Mouse (Mus musculus) forebrain, embryonic 12.5 days (tissue): Measurements from ENCODE around the gene Ppp1r32. TPM values are rescaled to one million over a fixed set of nuclear protein-coding genes. Genes with fewer than 3 reads are reported as not detected.

ENCODE experiments used
- ATAC-seq: fragments of 200-750 bp; cut with Nextera tagmentation; 2 replicates; pipeline ENCODE4 v1.8.0; 2017; ENCODE audit warnings: moderate TSS enrichment; ENCODE audit not compliant: low FRiP score
- H3K27ac ChIP-seq: fragments of 300-500 bp; sonication (generic); 2 replicates; pipeline ENCODE4 v1.5.1; 2016; ENCODE audit warnings: mild to moderate bottlenecking
- H3K27me3 ChIP-seq: fragments of 300-500 bp; sonication (generic); 2 replicates; pipeline ENCODE4 v1.6.1; 2016; ENCODE audit warnings: mild to moderate bottlenecking
- H3K36me3 ChIP-seq: fragments of 300-500 bp; sonication (generic); replicated peaks from 2 replicates; pipeline ENCODE4 v1.6.1; 2016; ENCODE audit warnings: mild to moderate bottlenecking
- H3K4me1 ChIP-seq: fragments of 300-500 bp; sonication (generic); 2 replicates; pipeline ENCODE4 v1.6.1; 2016
- H3K4me2 ChIP-seq: fragments of 300-500 bp; sonication (generic); 2 replicates; pipeline ENCODE4 v1.6.1; 2016; ENCODE audit warnings: mild to moderate bottlenecking, moderate library complexity
- H3K4me3 ChIP-seq: fragments of 300-500 bp; sonication (generic); replicated peaks from 2 replicates; pipeline ENCODE4 v1.5.1; 2016; ENCODE audit warnings: mild to moderate bottlenecking
- H3K9ac ChIP-seq: fragments of 300-500 bp; sonication (generic); 2 replicates; pipeline ENCODE4 v1.6.1; 2016; ENCODE audit warnings: mild to moderate bottlenecking
- H3K9me3 ChIP-seq: fragments of 300-500 bp; sonication (generic); 2 replicates; pipeline ENCODE4 v1.6.1; 2016
- WGBS: fragments of 180-500 bp; shearing (Covaris S2); methylation state at CpG from one replicate; pipeline ENCODE4 v1.1.7; 2016; 5-methylcytosine and 5-hydroxymethylcytosine counted together
- polyA plus RNA-seq: library from polyadenylated mRNA; unstranded; fragments of >200 nt; fragmentation: Nextera tagmentation; extraction: Ambion mirVana; gene quantifications from 2 replicates; pipeline ENCODE4 v1.2.1, GENCODE M21; 2016

Gene Ppp1r32
- polyA plus RNA-seq, 1 experiment from 2014 or later, result 0.97 TPM

GRCm38 (mm10) chr19:10433879-10434540 is 48.7 kb downstream of the Ppp1r32 start:
- no peak for ATAC-seq
- Histone ChIP-seq H3K27ac (no peak overlapping the region), H3K27me3 (peaks cover 13% of the 10 kb centered on the region; the same call in 1 of the 2 replicates), H3K36me3 (no peaks in the 10 kb centered on the region), H3K9me3 (no peaks in the 10 kb centered on the region), H3K4me3 (no peak overlapping the region), H3K4me1 (peaks cover 11% of the 10 kb centered on the region; the same call in 1 of the 2 replicates), H3K4me2 (no peak overlapping the region), H3K9ac (no peak overlapping the region)
- WGBS, result 71% methylated on average over 9 of the region's 9 CpGs

GRCm38 (mm10) chr19:10433225-10433624 is 49.5 kb downstream of the Ppp1r32 start:
- no peak for ATAC-seq
- no peak overlapping the region for H3K9ac ChIP-seq
- no peak overlapping the region for H3K4me3 ChIP-seq
- no peak overlapping the region for H3K27ac ChIP-seq
- peaks cover 11% of the 10 kb centered on the region; the same call in 1 of the 2 replicates for H3K4me1 ChIP-seq
- H3K9me3 ChIP-seq, result no peaks in the 10 kb centered on the region
- H3K27me3 ChIP-seq, result peaks cover 13% of the 10 kb centered on the region; the same call in 1 of the 2 replicates
- H3K4me2 ChIP-seq, result no peak overlapping the region
- WGBS, result 74% methylated on average over 7 of the region's 7 CpGs
- H3K36me3 ChIP-seq, result no peaks in the 10 kb centered on the region

DNA sequence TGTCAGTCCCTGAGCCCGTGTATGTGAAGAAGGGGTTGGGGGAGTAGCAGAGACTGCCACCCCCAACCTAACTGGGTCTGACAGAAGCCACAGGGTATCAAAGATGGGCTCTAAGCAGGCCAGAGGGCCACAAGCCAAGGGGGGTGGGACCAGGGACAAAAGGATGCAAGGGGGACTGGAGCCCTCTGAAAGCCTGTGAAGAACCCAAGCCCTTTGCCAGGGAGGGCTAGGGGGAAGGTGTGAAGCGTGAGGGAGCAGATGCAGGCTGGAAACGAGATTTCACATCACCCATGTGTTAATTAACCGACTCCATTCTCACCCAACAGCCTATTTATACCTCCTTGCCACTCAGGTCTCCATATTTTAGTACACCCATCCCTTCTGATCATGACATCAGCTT is 50.9 kb downstream of the Ppp1r32 start:
- H3K4me1 ChIP-seq, result peaks cover 13% of the 10 kb centered on the region; the same call in 1 of the 2 replicates
- no peaks in the 10 kb centered on the region for H3K36me3 ChIP-seq
- H3K9ac ChIP-seq, result no peak overlapping the region
- H3K9me3 ChIP-seq, result no peaks in the 10 kb centered on the region
- H3K4me3 ChIP-seq, result no peak overlapping the region
- 48% methylated on average over 4 of the region's 4 CpGs for WGBS
- H3K4me2 ChIP-seq, result no peak overlapping the region
- peaks cover 13% of the 10 kb centered on the region; the same call in 1 of the 2 replicates for H3K27me3 ChIP-seq
- 0 out of 2 replicates have a peak overlapping the region, but pooled peaks have one; percentile 8 for H3K27ac ChIP-seq
- no peak for ATAC-seq

DNA sequence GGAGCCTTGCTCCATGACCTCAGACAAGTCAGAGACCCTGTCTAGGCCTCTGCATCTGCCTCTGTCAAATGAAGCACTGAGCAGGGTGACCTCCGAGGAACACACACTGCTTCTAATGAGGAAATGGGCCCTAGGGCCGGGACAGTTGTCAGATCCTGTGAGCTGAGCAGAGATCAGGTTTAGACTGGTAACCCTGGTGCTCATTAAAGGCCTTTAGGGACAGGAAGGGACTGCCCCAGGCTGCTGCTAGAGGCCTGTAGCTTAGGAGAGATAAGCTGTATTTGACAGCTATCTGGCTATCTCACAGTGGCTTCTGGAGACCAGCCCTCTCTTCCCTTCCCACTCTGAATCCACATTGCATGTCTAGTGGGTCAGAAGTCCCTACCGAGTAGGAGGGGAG is 51.3 kb downstream of the Ppp1r32 start:
- WGBS, result 71% methylated on average over 3 of the region's 3 CpGs
- no peak for ATAC-seq

GRCm38 (mm10) chr19:10429371-10429770 is 53.4 kb downstream of the Ppp1r32 start:
- peaks cover 27% of the 10 kb centered on the region for H3K4me1 ChIP-seq
- no peak overlapping the region for H3K4me3 ChIP-seq
- no peak overlapping the region for H3K9ac ChIP-seq
- H3K27me3 ChIP-seq, result peaks cover 21% of the 10 kb centered on the region; the same call in 1 of the 2 replicates
- H3K9me3 ChIP-seq, result no peaks in the 10 kb centered on the region
- WGBS, result 92% methylated on average over 8 of the region's 8 CpGs
- H3K4me2 ChIP-seq, result no peak overlapping the region
- no peak for ATAC-seq
- no peaks in the 10 kb centered on the region for H3K36me3 ChIP-seq
- no peak overlapping the region for H3K27ac ChIP-seq

More for the DNA sequence above, 51.3 kb downstream of the Ppp1r32 start:
- Histone ChIP-seq H3K4me3 (no peak overlapping the region), H3K27ac (0 out of 2 replicates have a peak overlapping the region, but pooled peaks have one; percentile 8), H3K4me1 (peaks cover 17% of the 10 kb centered on the region), H3K4me2 (no peak overlapping the region), H3K9me3 (no peaks in the 10 kb centered on the region), H3K36me3 (no peaks in the 10 kb centered on the region), H3K9ac (no peak overlapping the region), H3K27me3 (peaks cover 13% of the 10 kb centered on the region; the same call in 1 of the 2 replicates)

- no peak overlapping the region for H3K4me2 ChIP-seq
- H3K9me3 ChIP-seq, result no peaks in the 10 kb centered on the region
- H3K27me3 ChIP-seq, result peaks cover 29% of the 10 kb centered on the region
- ATAC-seq, result no peak
- no peak overlapping the region for H3K27ac ChIP-seq
- H3K4me1 ChIP-seq, result peaks cover 35% of the 10 kb centered on the region
- WGBS, result 88% methylated on average over 9 of the region's 9 CpGs
- no peaks in the 10 kb centered on the region for H3K36me3 ChIP-seq
- no peak overlapping the region for H3K9ac ChIP-seq
- no peak overlapping the region for H3K4me3 ChIP-seq
Measured at GRCm38 (mm10) chr19:10427431-10427830, 55.3 kb downstream of the Ppp1r32 start.

GRCm38 (mm10) chr19:10426793-10427192 is 55.9 kb downstream of the Ppp1r32 start:
- Histone ChIP-seq H3K27me3 (peaks cover 34% of the 10 kb centered on the region), H3K27ac (no peak overlapping the region), H3K9me3 (no peaks in the 10 kb centered on the region), H3K4me3 (no peak overlapping the region), H3K4me1 (peaks cover 41% of the 10 kb centered on the region), H3K4me2 (no peak overlapping the region), H3K36me3 (no peaks in the 10 kb centered on the region), H3K9ac (no peak overlapping the region)
- 62% methylated on average over 6 of the region's 6 CpGs for WGBS
- no peak for ATAC-seq

DNA sequence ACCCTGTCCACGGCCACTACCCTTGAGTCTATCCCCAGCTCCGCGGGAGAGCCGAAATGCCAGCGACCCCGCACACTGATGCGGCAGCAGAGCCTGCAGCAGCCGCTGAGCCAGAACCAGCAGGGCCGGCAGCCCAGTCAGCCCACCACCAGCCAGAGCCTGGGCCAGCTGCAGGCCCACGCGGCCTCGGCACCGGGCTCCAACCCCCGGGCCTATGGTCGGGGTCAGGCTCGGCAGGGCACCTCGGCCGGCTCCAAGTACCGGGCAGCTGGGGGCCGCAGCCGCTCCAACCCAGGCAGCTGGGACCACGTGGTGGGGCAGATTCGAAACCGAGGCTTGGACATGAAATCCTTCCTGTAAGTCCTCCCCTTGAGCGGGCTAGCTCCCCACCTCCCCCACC is 56.4 kb downstream of the Ppp1r32 start:
- H3K4me2 ChIP-seq, result no peak overlapping the region
- H3K4me1 ChIP-seq, result peaks cover 46% of the 10 kb centered on the region
- no peak overlapping the region for H3K9ac ChIP-seq

GRCm38 (mm10) chr19:10425484-10426270 is 57.1 kb downstream of the Ppp1r32 start:
- whole genome bisulfite sequencing, result 51% methylated on average over 13 of the region's 13 CpGs
- H3K4me1 ChIP-seq, result peaks cover 44% of the 10 kb centered on the region
- H3K27me3 ChIP-seq, result peaks cover 42% of the 10 kb centered on the region
- no peak for ATAC-seq
- no peaks in the 10 kb centered on the region for H3K36me3 ChIP-seq
- no peak overlapping the region for H3K4me3 ChIP-seq
- no peaks in the 10 kb centered on the region for H3K9me3 ChIP-seq
- H3K9ac ChIP-seq, result no peak overlapping the region
- H3K4me2 ChIP-seq, result no peak overlapping the region
- H3K27ac ChIP-seq, result no peak overlapping the region

More for the DNA sequence above, 56.4 kb downstream of the Ppp1r32 start:
- Histone ChIP-seq H3K27me3 (peaks cover 38% of the 10 kb centered on the region), H3K36me3 (no peaks in the 10 kb centered on the region), H3K27ac (no peak overlapping the region), H3K9me3 (no peaks in the 10 kb centered on the region), H3K4me3 (no peak overlapping the region)
- ATAC-seq, result no peak
- WGBS, result 39% methylated on average over 25 of the region's 25 CpGs

- Histone ChIP-seq H3K36me3 (no peaks in the 10 kb centered on the region), H3K9ac (no peak overlapping the region), H3K4me3 (no peak overlapping the region), H3K27me3 (peaks cover 46% of the 10 kb centered on the region), H3K9me3 (no peaks in the 10 kb centered on the region), H3K4me2 (no peak overlapping the region), H3K27ac (no peak overlapping the region), H3K4me1 (peaks cover 36% of the 10 kb centered on the region)
- ATAC-seq, result no peak
- 67% methylated on average over 1 of the region's 1 CpGs for WGBS
Measured at GRCm38 (mm10) chr19:10424751-10425150, 58.0 kb downstream of the Ppp1r32 start.
